Mouse (Mus musculus) testis, adult 2 months (tissue): ENCODE results near the gene Timm8b. TPM values are rescaled to one million over a fixed set of nuclear protein-coding genes. Genes with fewer than 3 reads are reported as not detected.

Experiments
- H3K27ac ChIP-seq: fragments of 200-500 bp; 2 replicates; pipeline ENCODE4 v1.5.1; 2012; ENCODE audit warnings: low read depth, low read length; ENCODE audit not compliant: control insufficient read depth, insufficient read depth
- H3K27me3 ChIP-seq: fragments of 200-500 bp; 2 replicates; pipeline ENCODE4 v1.6.1; 2012; ENCODE audit warnings: mild to moderate bottlenecking, low read length, moderate library complexity; ENCODE audit not compliant: control insufficient read depth, insufficient read depth
- H3K36me3 ChIP-seq: fragments of 200-500 bp; 2 replicates; pipeline ENCODE4 v1.6.1; 2012; ENCODE audit warnings: mild to moderate bottlenecking, low read length; ENCODE audit not compliant: control insufficient read depth, insufficient read depth
- H3K4me1 ChIP-seq: fragments of 200-500 bp; 2 replicates; pipeline ENCODE4 v1.6.1; 2012; ENCODE audit warnings: low read length; ENCODE audit not compliant: control insufficient read depth, insufficient read depth
- H3K4me3 ChIP-seq: fragments of 200-500 bp; 2 replicates; pipeline ENCODE4 v1.5.1; 2012; ENCODE audit warnings: low read depth, mild to moderate bottlenecking, low read length, moderate library complexity, mixed read lengths; ENCODE audit not compliant: control insufficient read depth
- CTCF ChIP-seq: fragments of 200-500 bp; IDR thresholded peaks from 2 replicates; pipeline ENCODE4 v1.5.1; 2012; ENCODE audit warnings: low read depth, mild to moderate bottlenecking, inconsistent platforms, low read length, moderate library complexity; ENCODE audit not compliant: control insufficient read depth, insufficient read depth, insufficient replicate concordance
- POLR2A ChIP-seq: fragments of 200-500 bp; IDR thresholded peaks from 2 replicates; pipeline ENCODE4 v1.6.1; 2012; ENCODE audit warnings: low read depth, mild to moderate bottlenecking, inconsistent platforms, low read length, moderate library complexity; ENCODE audit not compliant: control insufficient read depth
- polyA plus RNA-seq: library from polyadenylated mRNA; depleted of rRNA; stranded (reverse); fragments of >200 nt; gene quantifications from 2 replicates; pipeline ENCODE4 v1.2.3, GENCODE M21; 2012

The Timm8b gene
- polyA plus RNA-seq, 1 experiment = 577 TPM

GRCm38 (mm10) chr9:50565940-50566339, 37.8 kb upstream of the Timm8b start:
- no peak for TF ChIP-seq CTCF
- no peak for TF ChIP-seq POLR2A
- Histone ChIP-seq H3K36me3 (no peaks in the 10 kb centered on the region), H3K4me1 (no peaks in the 10 kb centered on the region), H3K27me3 (no peaks in the 10 kb centered on the region), H3K4me3 (no peak overlapping the region), H3K27ac (no peak overlapping the region)

- Histone ChIP-seq H3K4me3 (no peak overlapping the region), H3K27ac (no peak overlapping the region), H3K27me3 (no peaks in the 10 kb centered on the region), H3K36me3 (no peaks in the 10 kb centered on the region), H3K4me1 (no peaks in the 10 kb centered on the region)
- TF ChIP-seq POLR2A (no peak), CTCF (no peak)
Observed at GRCm38 (mm10) chr9:50567372-50567771, 36.3 kb upstream of the Timm8b start.

GRCm38 (mm10) chr9:50567881-50568280, 35.8 kb upstream of the Timm8b start:
- no peak overlapping the region for H3K27ac ChIP-seq
- no peak overlapping the region for H3K4me3 ChIP-seq
- no peak for TF ChIP-seq POLR2A
- TF ChIP-seq CTCF = no peak
- H3K36me3 ChIP-seq = no peaks in the 10 kb centered on the region
- H3K4me1 ChIP-seq = no peaks in the 10 kb centered on the region
- no peaks in the 10 kb centered on the region for H3K27me3 ChIP-seq

- Histone ChIP-seq H3K4me1 (no peaks in the 10 kb centered on the region), H3K27ac (no peak overlapping the region), H3K36me3 (no peaks in the 10 kb centered on the region), H3K4me3 (no peak overlapping the region), H3K27me3 (no peaks in the 10 kb centered on the region)
- TF ChIP-seq CTCF (no peak), POLR2A (no peak)
Observed at GRCm38 (mm10) chr9:50569599-50570525, 33.8 kb upstream of the Timm8b start.

GRCm38 (mm10) chr9:50580370-50580769, 23.3 kb upstream of the Timm8b start:
- Histone ChIP-seq H3K4me3 (no peak overlapping the region), H3K27ac (no peak overlapping the region), H3K36me3 (no peaks in the 10 kb centered on the region), H3K27me3 (no peaks in the 10 kb centered on the region), H3K4me1 (no peaks in the 10 kb centered on the region; the same call in 1 of the 2 replicates)
- no peak for TF ChIP-seq POLR2A
- no peak for TF ChIP-seq CTCF

- H3K4me3 ChIP-seq = no peak overlapping the region
- H3K27me3 ChIP-seq = no peaks in the 10 kb centered on the region
- no peaks in the 10 kb centered on the region for H3K36me3 ChIP-seq
- TF ChIP-seq CTCF = no peak
- TF ChIP-seq POLR2A = no peak
- H3K27ac ChIP-seq = no peak overlapping the region
- H3K4me1 ChIP-seq = no peaks in the 10 kb centered on the region; the same call in 1 of the 2 replicates
Observed at GRCm38 (mm10) chr9:50585145-50585818, 18.4 kb upstream of the Timm8b start.

GRCm38 (mm10) chr9:50586955-50587354, 16.8 kb upstream of the Timm8b start:
- no peaks in the 10 kb centered on the region; the same call in 1 of the 2 replicates for H3K4me1 ChIP-seq
- no peaks in the 10 kb centered on the region for H3K27me3 ChIP-seq
- H3K27ac ChIP-seq = no peak overlapping the region
- H3K36me3 ChIP-seq = no peaks in the 10 kb centered on the region
- no peak overlapping the region for H3K4me3 ChIP-seq
- TF ChIP-seq POLR2A (no peak), CTCF (no peak)
